In genomic region chr1:161365006-161365405, GRCm38 (mm10) we compare ENCODE assay signal across 26 mouse cellular contexts. TPM values are rescaled to one million over a fixed set of nuclear protein-coding genes. Genes with fewer than 3 reads are reported as not detected.
DNase-seq lines count a peak whose midpoint lies in the region; ATAC-seq and TF ChIP-seq lines count a peak whose summit lies in the region.
"Had no signal": no experiment of that assay in that cellular context is flagged by ENCODE, and none has a peak within 500 bp of the region (broad histone marks: within the 10 kb centered on the region; RNA-seq: fewer than 3 reads in every experiment).

No protein-coding gene starts in this region.

- no peaks in the 10 kb centered on the region for H3K9me3 ChIP-seq in lung, embryonic 14.5 days (ENCODE audit: low read depth, low read length)
- no peaks in the 10 kb centered on the region for H3K9me3 ChIP-seq in heart, embryonic 10.5 days
- H3K9me3 ChIP-seq: embryonic facial prominence, embryonic 13.5 days; embryonic facial prominence, embryonic 15.5 days; forebrain, embryonic 10.5 days; forebrain, embryonic 12.5 days had no signal

- no peak overlapping the region for H3K27ac ChIP-seq in lung, embryonic 14.5 days (ENCODE audit: low read depth)
- no peak overlapping the region for H3K27ac ChIP-seq in heart, embryonic 10.5 days
- H3K27ac ChIP-seq: embryonic facial prominence, embryonic 13.5 days; embryonic facial prominence, embryonic 15.5 days; forebrain, embryonic 10.5 days; forebrain, embryonic 12.5 days had no signal

- no peak overlapping the region for H3K9ac ChIP-seq in lung, embryonic 14.5 days
- H3K9ac ChIP-seq: embryonic facial prominence, embryonic 13.5 days; embryonic facial prominence, embryonic 15.5 days; forebrain, embryonic 12.5 days had no signal

- H3K4me1 ChIP-seq in lung, embryonic 14.5 days (ENCODE audit: insufficient read depth): no peaks in the 10 kb centered on the region
- H3K4me1 ChIP-seq in heart, embryonic 10.5 days: no peaks in the 10 kb centered on the region
- H3K4me1 ChIP-seq: embryonic facial prominence, embryonic 13.5 days; embryonic facial prominence, embryonic 15.5 days; forebrain, embryonic 10.5 days; forebrain, embryonic 12.5 days had no signal

- no peaks in the 10 kb centered on the region for H3K36me3 ChIP-seq in lung, embryonic 14.5 days (ENCODE audit: insufficient read depth)
- no peaks in the 10 kb centered on the region for H3K36me3 ChIP-seq in heart, embryonic 10.5 days
- H3K36me3 ChIP-seq: embryonic facial prominence, embryonic 13.5 days; embryonic facial prominence, embryonic 15.5 days; forebrain, embryonic 10.5 days; forebrain, embryonic 12.5 days had no signal

- no peak for ATAC-seq in lung, embryonic 14.5 days (ENCODE audit: insufficient read depth)
- ATAC-seq: forebrain, embryonic 14.5 days; forebrain, embryonic 16.5 days had no signal

- 53% methylated on average over 4 of the region's 4 CpGs for WGBS in lung, embryonic 14.5 days
- WGBS in heart, embryonic 10.5 days: 79% methylated on average over 4 of the region's 4 CpGs

- H3K27me3 ChIP-seq in lung, embryonic 14.5 days (ENCODE audit: insufficient read depth, low read length): no peaks in the 10 kb centered on the region
- H3K27me3 ChIP-seq in heart, embryonic 10.5 days (ENCODE audit: insufficient read depth, poor library complexity, severe bottlenecking): no peaks in the 10 kb centered on the region
- H3K27me3 ChIP-seq: embryonic facial prominence, embryonic 13.5 days; embryonic facial prominence, embryonic 15.5 days; forebrain, embryonic 12.5 days had no signal

- no peak for TF ChIP-seq CTCF in lung, embryonic 14.5 days (IDR thresholded peaks at IDR 0.05; ENCODE audit: low read depth)

- no peak overlapping the region for H3K4me2 ChIP-seq in lung, embryonic 14.5 days
- H3K4me2 ChIP-seq: embryonic facial prominence, embryonic 13.5 days; embryonic facial prominence, embryonic 15.5 days; forebrain, embryonic 12.5 days had no signal

- H3K4me3 ChIP-seq in lung, embryonic 14.5 days (ENCODE audit: low read depth, low read length): no peak overlapping the region
- H3K4me3 ChIP-seq in heart, embryonic 10.5 days: no peak overlapping the region
- H3K4me3 ChIP-seq: embryonic facial prominence, embryonic 13.5 days; embryonic facial prominence, embryonic 15.5 days; forebrain, embryonic 10.5 days; forebrain, embryonic 12.5 days had no signal

- peak; percentile 23 for DNase-seq in lung, embryonic 14.5 days
- no peak for DNase-seq in lung, postnatal 25 days (ENCODE audit: low spot score)
- DNase-seq in 3T3-L1 (ENCODE audit: low read depth, low spot score) (peak; percentile 85), NIH3T3 (ENCODE audit: low read depth) (peak; percentile 11)
- DNase-seq in fibroblast of lung, adult 2 months (ENCODE audit: low read depth): peak; percentile 19
- no peak for DNase-seq in heart, embryonic 10.5 days (ENCODE audit: low spot score)
- no peak for DNase-seq in thymus, postnatal 4 days
- DNase-seq: adrenal gland, adult 8-10 months; adrenal gland, postnatal 25 days; cerebellum, adult 11 months; cerebellum, adult 18-20 months; cerebellum, adult 8-10 months; cerebellum, adult 9-11 months; cerebellum, postnatal 14 days; cerebellum, postnatal 36 days; embryo, embryonic 11 days had no signal

RNA-seq across cellular contexts. Expression of gene Tnfsf4, which starts 30.2 kb away (rescaled TPM):
- polyA plus RNA-seq in lung, embryonic 14.5 days (2014; fragmentation: Nextera tagmentation; extraction: Ambion mirVana): not detected in 2 replicates
- polyA plus RNA-seq in heart, embryonic 10.5 days (2016; fragmentation: Nextera tagmentation; extraction: Ambion mirVana): not detected in 2 replicates
- polyA plus RNA-seq: brain, embryonic 14.5 days; C2C12; embryonic facial prominence, embryonic 11.5 days; embryonic facial prominence, embryonic 13.5 days; forebrain, embryonic 10.5 days; forebrain, embryonic 12.5 days; forebrain, embryonic 14.5 days; forebrain, embryonic 16.5 days; frontal cortex, adult 2 months had no signal

Comparison
In these comparisons a context has a peak if more than half of its experiments do, and no peak if none do; other contexts are left out.
1. DNase-seq: peak in lung, embryonic 14.5 days (single experiment), 3T3-L1 (single experiment), NIH3T3 (single experiment) and fibroblast of lung, adult 2 months (single experiment); none in lung, postnatal 25 days (single experiment), heart, embryonic 10.5 days (single experiment) and thymus, postnatal 4 days (single experiment).